Mouse (Mus musculus) forebrain, embryonic 14.5 days (tissue): ENCODE data around the gene Fam173b. TPM values are rescaled to one million over a fixed set of nuclear protein-coding genes. Genes with fewer than 3 reads are reported as not detected.

Experiments used
- ATAC-seq: fragments of 200-750 bp; cut with Nextera tagmentation; 2 replicates; pipeline ENCODE4 v1.8.0; 2017; ENCODE audit warnings: mild to moderate bottlenecking, moderate library complexity
- DNase-seq: peaks from one replicate; pipeline ENCODE4 v3.0.0-alpha.2; 2015; ENCODE audit warnings: low spot score
- H3K27ac ChIP-seq: fragments of 300-500 bp; sonication (generic); 2 replicates; pipeline ENCODE4 v1.5.1; 2014; ENCODE audit warnings: low read depth, mild to moderate bottlenecking, control low read depth, low read length, moderate library complexity
- H3K27me3 ChIP-seq: fragments of 300-500 bp; sonication (generic); replicated peaks from 2 replicates; pipeline ENCODE4 v1.6.1; 2014; ENCODE audit warnings: low read length, control low read depth, mixed read lengths; ENCODE audit not compliant: control insufficient read depth, insufficient read depth
- H3K36me3 ChIP-seq: fragments of 300-500 bp; sonication (generic); 2 replicates; pipeline ENCODE4 v1.6.1; 2014; ENCODE audit warnings: low read length, control low read depth; ENCODE audit not compliant: control insufficient read depth, insufficient read depth
- H3K4me1 ChIP-seq: fragments of 300-500 bp; sonication (generic); 2 replicates; pipeline ENCODE4 v1.6.1; 2014; ENCODE audit warnings: antibody characterized with exemption, low read length, control low read depth; ENCODE audit not compliant: control insufficient read depth, insufficient read depth
- H3K4me2 ChIP-seq: fragments of 300-500 bp; sonication (generic); 2 replicates; pipeline ENCODE4 v1.6.1; 2014; ENCODE audit warnings: mild to moderate bottlenecking, control low read depth, low read length
- H3K4me3 ChIP-seq: fragments of 300-500 bp; sonication (generic); 2 replicates; pipeline ENCODE4 v1.5.1; 2014; ENCODE audit warnings: low read depth, low read length, control low read depth
- H3K9ac ChIP-seq: fragments of 300-500 bp; sonication (generic); 2 replicates; pipeline ENCODE4 v1.6.1; 2014; ENCODE audit warnings: mild to moderate bottlenecking, low read length, control low read depth, moderate library complexity
- H3K9me3 ChIP-seq: fragments of 300-500 bp; sonication (generic); replicated peaks from 2 replicates; pipeline ENCODE4 v1.6.1; 2016; ENCODE audit warnings: low read length, control low read depth, mixed read lengths; ENCODE audit not compliant: control insufficient read depth
- WGBS: fragments of 180-500 bp; shearing (Covaris S2); extraction: QIAGEN DNeasy Blood & Tissue Kit; methylation state at CpG from one replicate; pipeline ENCODE4 v1.1.7; 2014; 5-methylcytosine and 5-hydroxymethylcytosine counted together
- polyA plus RNA-seq: library from polyadenylated mRNA; unstranded; fragments of >200 nt; fragmentation: Nextera tagmentation; extraction: Ambion mirVana; gene quantifications from 2 replicates; pipeline ENCODE4 v1.2.1, GENCODE M21; 2014

Gene Fam173b
- polyA plus RNA-seq, 1 experiment from 2014 or later = 13.3 TPM

DNA sequence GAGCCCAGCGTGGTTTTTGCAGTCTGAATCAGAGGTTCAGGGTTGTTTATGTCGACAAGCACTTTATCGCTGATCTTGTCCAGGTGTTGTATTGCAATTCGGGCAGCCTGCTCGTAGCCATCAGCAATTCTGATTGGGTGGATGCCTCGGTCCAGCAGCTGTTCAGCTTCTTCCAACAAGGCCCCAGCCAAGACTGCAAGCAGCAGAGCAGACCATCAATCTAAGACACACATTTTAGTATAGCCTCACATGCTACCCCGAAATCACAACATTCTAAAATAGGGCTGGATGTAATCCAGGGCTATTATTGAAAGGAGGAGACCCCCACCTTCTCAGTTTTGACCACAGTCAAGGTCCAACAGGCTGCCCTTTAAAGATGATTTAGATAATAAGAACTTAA is 6.0 kb upstream of the Fam173b start:
- H3K36me3 ChIP-seq = peaks cover 75% of the 10 kb centered on the region
- H3K4me2 ChIP-seq = no peak overlapping the region
- no peak overlapping the region for H3K9ac ChIP-seq
- H3K9me3 ChIP-seq = no peaks in the 10 kb centered on the region
- H3K4me3 ChIP-seq = no peak overlapping the region
- DNase-seq (no peak), ATAC-seq (no peak)
- no peak overlapping the region for H3K27ac ChIP-seq
- 95% methylated on average over 7 of the region's 7 CpGs for WGBS
- peaks cover 19% of the 10 kb centered on the region; the same call in 1 of the 2 replicates for H3K4me1 ChIP-seq
- no peaks in the 10 kb centered on the region for H3K27me3 ChIP-seq

DNA sequence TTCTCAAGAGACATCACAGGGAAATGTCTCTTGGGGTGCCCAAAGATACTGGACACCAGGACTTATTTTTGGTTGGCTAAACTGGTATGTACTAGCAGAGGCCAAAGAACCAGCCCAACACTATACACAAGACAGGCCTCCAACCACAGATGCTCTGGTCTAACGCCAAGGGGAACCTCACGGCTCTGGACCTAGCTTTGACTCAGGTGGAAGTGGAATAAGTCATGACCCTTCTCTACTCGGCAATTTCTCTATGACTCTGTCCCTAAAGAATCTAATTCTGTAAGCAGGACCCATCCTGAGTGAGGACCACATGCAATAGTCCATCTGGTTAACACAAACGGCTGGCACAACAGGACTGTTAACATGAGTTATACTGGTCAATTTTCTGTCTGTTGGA is 1.8 kb upstream of the Fam173b start:
- H3K9me3 ChIP-seq = no peaks in the 10 kb centered on the region
- peaks cover 27% of the 10 kb centered on the region for H3K4me1 ChIP-seq
- no peak overlapping the region for H3K9ac ChIP-seq
- peak overlapping the region; percentile 96 for H3K4me2 ChIP-seq
- 74% methylated on average over 4 of the region's 4 CpGs for WGBS
- peaks cover 34% of the 10 kb centered on the region for H3K36me3 ChIP-seq
- ATAC-seq (no peak), DNase-seq (no peak)
- H3K4me3 ChIP-seq = peak overlapping the region; percentile 92; the same call in 1 of the 2 replicates
- H3K27me3 ChIP-seq = no peaks in the 10 kb centered on the region
- no peak overlapping the region for H3K27ac ChIP-seq

DNA sequence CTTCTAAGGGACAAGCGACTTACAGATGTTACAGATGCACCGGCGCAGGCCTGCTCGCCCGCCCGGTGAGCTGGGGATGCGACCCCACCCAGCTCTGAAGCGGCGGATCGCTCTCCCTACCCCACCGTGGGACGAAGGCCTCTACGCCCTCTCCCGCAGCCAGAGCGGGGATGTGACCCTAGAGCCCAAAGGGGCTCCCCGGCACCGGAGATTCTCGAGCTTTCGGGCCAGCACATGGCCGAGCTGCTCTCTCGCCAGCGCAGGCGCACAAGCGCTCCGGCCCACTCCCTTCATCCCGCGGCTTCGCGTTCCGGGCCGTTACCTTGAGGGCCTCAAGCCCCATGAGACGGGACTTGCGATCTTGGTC is 390 bp upstream of the Fam173b start:
- Histone ChIP-seq H3K27ac (peak overlapping the region; percentile 94), H3K4me2 (peak overlapping the region; percentile 96), H3K4me3 (peak overlapping the region; percentile 92), H3K9ac (peak overlapping the region; percentile 96), H3K36me3 (peaks cover 20% of the 10 kb centered on the region), H3K27me3 (no peaks in the 10 kb centered on the region), H3K4me1 (peaks cover 27% of the 10 kb centered on the region), H3K9me3 (no peaks in the 10 kb centered on the region)
- ATAC-seq = peak; percentile 74
- DNase-seq = no peak
- under 1% methylated on average over 33 of the region's 33 CpGs for WGBS

DNA sequence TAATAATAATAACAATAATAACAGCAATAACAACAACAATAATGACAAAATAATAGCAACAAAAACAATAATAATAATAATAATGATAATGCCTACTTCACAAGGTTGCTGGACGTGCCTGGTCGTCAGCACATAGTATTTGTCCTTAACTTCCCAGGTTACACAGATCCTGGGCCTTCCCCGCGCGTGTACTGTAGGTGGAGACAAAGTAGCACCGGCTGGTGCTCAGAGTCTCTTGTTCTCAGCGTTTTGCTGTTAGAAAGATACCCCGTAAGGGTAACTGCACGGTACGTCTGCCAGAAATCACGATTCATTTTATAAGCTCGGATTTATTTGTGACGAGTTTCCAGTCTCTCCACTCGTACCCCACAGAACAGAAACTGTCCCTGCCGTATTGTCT is 774 bp downstream of the Fam173b start:
- WGBS = 4% methylated on average over 15 of the region's 15 CpGs
- ATAC-seq = peak; percentile 70
- H3K4me2 ChIP-seq = peak overlapping the region; percentile 52
- peak; percentile 87 for DNase-seq
- peak overlapping the region; percentile 96 for H3K9ac ChIP-seq
- H3K4me3 ChIP-seq = peak overlapping the region; percentile 92
- peaks cover 27% of the 10 kb centered on the region for H3K4me1 ChIP-seq
- H3K9me3 ChIP-seq = no peaks in the 10 kb centered on the region
- peaks cover 9% of the 10 kb centered on the region for H3K36me3 ChIP-seq
- H3K27ac ChIP-seq = peak overlapping the region; percentile 94
- no peaks in the 10 kb centered on the region for H3K27me3 ChIP-seq

DNA sequence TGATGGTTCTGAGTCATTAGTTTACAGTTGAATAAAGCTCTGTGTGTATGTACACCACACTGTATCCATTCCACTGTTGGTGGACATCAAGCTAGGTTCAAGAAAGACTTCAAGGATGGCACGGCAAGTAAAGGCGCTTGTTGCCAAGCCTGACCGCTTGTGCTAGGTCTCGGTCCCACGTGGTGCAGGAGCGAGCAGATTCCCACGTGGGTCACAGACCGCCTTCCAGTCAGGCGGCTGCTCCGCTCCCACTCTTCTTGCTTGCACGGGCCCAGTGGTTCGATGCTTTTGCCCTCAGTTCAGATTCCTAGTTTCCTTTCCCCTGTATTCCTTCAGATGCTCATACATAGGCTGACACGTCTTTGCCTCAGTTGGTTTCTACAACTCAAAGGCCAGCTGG is 1.5 kb downstream of the Fam173b start:
- DNase-seq (no peak), ATAC-seq (no peak)
- peak overlapping the region; percentile 92; the same call in 1 of the 2 replicates for H3K4me3 ChIP-seq
- no peaks in the 10 kb centered on the region for H3K27me3 ChIP-seq
- peaks cover 27% of the 10 kb centered on the region for H3K4me1 ChIP-seq
- WGBS = 86% methylated on average over 13 of the region's 13 CpGs
- peak overlapping the region; percentile 96 for H3K9ac ChIP-seq
- no peaks in the 10 kb centered on the region for H3K9me3 ChIP-seq
- H3K27ac ChIP-seq = no peak overlapping the region; the same call in 1 of the 2 replicates
- H3K36me3 ChIP-seq = 0 out of 2 replicates have a peak, but pooled peaks cover 3% of the 10 kb centered on the region
- peak overlapping the region; percentile 52 for H3K4me2 ChIP-seq

DNA sequence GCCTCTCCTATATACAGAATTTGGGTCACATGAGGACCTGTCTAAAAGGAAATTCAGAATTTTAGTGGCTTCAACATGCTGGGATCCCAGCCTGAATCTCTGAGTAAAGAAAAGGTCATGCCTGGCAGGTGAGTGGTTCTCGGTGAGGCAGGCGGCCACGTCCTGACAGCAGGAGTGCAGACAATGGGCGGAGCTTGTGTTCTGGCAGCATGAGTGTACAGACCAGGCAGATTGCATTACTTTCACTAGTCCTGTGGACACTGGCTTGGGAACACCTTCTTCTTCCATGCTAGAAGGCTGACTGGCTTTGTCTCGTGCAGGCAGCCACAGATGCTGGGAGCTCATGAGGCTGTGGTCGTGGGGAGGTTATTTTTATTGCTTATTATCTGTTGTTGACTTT is 5.2 kb downstream of the Fam173b start:
- no peaks in the 10 kb centered on the region for H3K27me3 ChIP-seq
- no peak for DNase-seq
- H3K4me2 ChIP-seq = no peak overlapping the region
- WGBS = 75% methylated on average over 6 of the region's 6 CpGs
- H3K4me3 ChIP-seq = no peak overlapping the region
- no peaks in the 10 kb centered on the region for H3K9me3 ChIP-seq
- no peak for ATAC-seq
- no peak overlapping the region for H3K27ac ChIP-seq
- no peak overlapping the region for H3K9ac ChIP-seq
- H3K36me3 ChIP-seq = peaks cover 7% of the 10 kb centered on the region; the same call in 1 of the 2 replicates
- peaks cover 7% of the 10 kb centered on the region for H3K4me1 ChIP-seq

DNA sequence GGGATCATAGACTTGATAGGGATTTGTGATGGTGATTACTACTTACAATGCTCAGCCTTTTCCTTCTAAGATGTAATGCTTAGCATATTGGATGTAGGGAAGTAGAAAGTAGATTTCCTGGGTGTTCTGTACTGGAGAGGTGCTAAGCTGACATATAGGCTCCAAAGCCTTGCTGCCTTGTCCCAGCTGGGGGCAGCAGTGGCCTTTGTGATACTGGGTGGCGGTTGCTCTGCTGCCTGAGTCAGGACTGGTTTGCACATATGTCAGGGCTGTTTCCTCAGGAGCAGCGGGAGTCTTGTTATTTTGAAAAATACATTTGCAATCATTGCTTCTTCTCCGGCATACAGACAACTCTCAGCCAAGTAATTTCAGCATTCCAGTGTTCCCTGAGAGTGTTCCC is 9.4 kb downstream of the Fam173b start:
- DNase-seq (peak; percentile 77), ATAC-seq (peak; percentile 89)
- Histone ChIP-seq H3K9ac (no peak overlapping the region), H3K9me3 (no peaks in the 10 kb centered on the region), H3K27me3 (no peaks in the 10 kb centered on the region), H3K27ac (no peak overlapping the region), H3K4me1 (no peaks in the 10 kb centered on the region), H3K36me3 (peaks cover 9% of the 10 kb centered on the region; the same call in 1 of the 2 replicates), H3K4me2 (no peak overlapping the region), H3K4me3 (no peak overlapping the region)
- WGBS = 63% methylated on average over 3 of the region's 3 CpGs

- no peak overlapping the region for H3K9ac ChIP-seq
- WGBS = 95% methylated on average over 4 of the region's 4 CpGs
- peaks cover 12% of the 10 kb centered on the region for H3K36me3 ChIP-seq
- no peaks in the 10 kb centered on the region for H3K9me3 ChIP-seq
- H3K27me3 ChIP-seq = no peaks in the 10 kb centered on the region
- H3K4me3 ChIP-seq = no peak overlapping the region
- no peak overlapping the region for H3K4me2 ChIP-seq
- ATAC-seq (no peak), DNase-seq (no peak)
- no peak overlapping the region for H3K27ac ChIP-seq
- no peaks in the 10 kb centered on the region for H3K4me1 ChIP-seq
Measured at GRCm38 (mm10) chr15:31611976-31612375, 10.3 kb downstream of the Fam173b start.

- Histone ChIP-seq H3K9ac (no peak overlapping the region), H3K9me3 (no peaks in the 10 kb centered on the region), H3K36me3 (peaks cover 28% of the 10 kb centered on the region), H3K4me1 (no peaks in the 10 kb centered on the region), H3K4me3 (no peak overlapping the region), H3K27me3 (no peaks in the 10 kb centered on the region), H3K27ac (no peak overlapping the region), H3K4me2 (no peak overlapping the region)
- ATAC-seq (no peak), DNase-seq (no peak)
- WGBS = 95% methylated on average over 6 of the region's 6 CpGs
Measured at GRCm38 (mm10) chr15:31613826-31614453, 12.3 kb downstream of the Fam173b start.
